In genomic region chr4:43506074-43506473, GRCm38 (mm10) we compare ENCODE assay signal across 21 mouse cellular contexts. TPM values are rescaled to one million over a fixed set of nuclear protein-coding genes. Genes with fewer than 3 reads are reported as not detected.
"Had no signal": no experiment of that assay in that cellular context is flagged by ENCODE, and none has a peak within 500 bp of the region (broad histone marks: within the 10 kb centered on the region; RNA-seq: fewer than 3 reads in every experiment).

No protein-coding gene starts in this region.

- H3K27me3 ChIP-seq: stomach, embryonic 15.5 days had no signal

- DNase-seq: retina, postnatal 1 day; right cerebral cortex, adult 18-20 months; right cerebral cortex, postnatal 14 days; right cerebral cortex, postnatal 25 days; right cerebral cortex, postnatal 4 days; spleen, adult 18-20 months; thymus, adult 18-20 months; thymus, adult 2 months; thymus, postnatal 14 days; thymus, postnatal 25 days; thymus, postnatal 36 days; thymus, postnatal 4 days had no signal

- H3K9me3 ChIP-seq: neural tube, embryonic 12.5 days; neural tube, embryonic 13.5 days; neural tube, embryonic 15.5 days; stomach, embryonic 15.5 days had no signal

- H3K36me3 ChIP-seq: neural tube, embryonic 12.5 days; neural tube, embryonic 13.5 days; neural tube, embryonic 15.5 days; stomach, embryonic 15.5 days had no signal

- H3K4me2 ChIP-seq: neural tube, embryonic 12.5 days; neural tube, embryonic 13.5 days; neural tube, embryonic 15.5 days; stomach, embryonic 15.5 days had no signal

- H3K4me3 ChIP-seq: neural tube, embryonic 12.5 days; neural tube, embryonic 13.5 days; neural tube, embryonic 15.5 days had no signal

- H3K27ac ChIP-seq: neural tube, embryonic 12.5 days; neural tube, embryonic 13.5 days; neural tube, embryonic 15.5 days; stomach, postnatal 0 days had no signal

- H3K9ac ChIP-seq: neural tube, embryonic 12.5 days; neural tube, embryonic 13.5 days; neural tube, embryonic 15.5 days; stomach, embryonic 15.5 days had no signal

RNA-seq across cellular contexts. Expression of gene Car9, which starts 0.7 kb away (rescaled TPM):
- polyA plus RNA-seq: neural tube, embryonic 14.5 days had no signal

RNA-seq across cellular contexts. Expression of gene Sit1, which starts 22.5 kb away (rescaled TPM):
- polyA plus RNA-seq: neural tube, embryonic 12.5 days; neural tube, embryonic 13.5 days; neural tube, embryonic 14.5 days; neural tube, embryonic 15.5 days; stomach, embryonic 14.5 days; stomach, embryonic 15.5 days; stomach, embryonic 16.5 days; stomach, postnatal 0 days; testis, adult 2 months had no signal
